Mouse (Mus musculus) testis, adult 2 months (tissue): ENCODE measurements at regions not wholly inside any gene's neighbourhood (a gene's known extent, or its start where the extent isn't known, plus 50 kb on each side); places are given as distances from the start of the nearest gene placed in this dataset.

Experiments
- CTCF ChIP-seq: fragments of 200-500 bp; IDR thresholded peaks from 2 replicates; pipeline ENCODE4 v1.5.1; 2012; ENCODE audit warnings: low read depth, mild to moderate bottlenecking, inconsistent platforms, low read length, moderate library complexity; ENCODE audit not compliant: control insufficient read depth, insufficient read depth, insufficient replicate concordance
- POLR2A ChIP-seq: fragments of 200-500 bp; IDR thresholded peaks from 2 replicates; pipeline ENCODE4 v1.6.1; 2012; ENCODE audit warnings: low read depth, mild to moderate bottlenecking, inconsistent platforms, low read length, moderate library complexity; ENCODE audit not compliant: control insufficient read depth

- TF ChIP-seq POLR2A = no peak
- no peak for TF ChIP-seq CTCF
Measured at GRCm38 (mm10) chr1:137617513-137617912, 558.0 kb downstream of the Ptprc start.
